Mouse (Mus musculus): ENCODE data around the gene Nat14.

DNA sequence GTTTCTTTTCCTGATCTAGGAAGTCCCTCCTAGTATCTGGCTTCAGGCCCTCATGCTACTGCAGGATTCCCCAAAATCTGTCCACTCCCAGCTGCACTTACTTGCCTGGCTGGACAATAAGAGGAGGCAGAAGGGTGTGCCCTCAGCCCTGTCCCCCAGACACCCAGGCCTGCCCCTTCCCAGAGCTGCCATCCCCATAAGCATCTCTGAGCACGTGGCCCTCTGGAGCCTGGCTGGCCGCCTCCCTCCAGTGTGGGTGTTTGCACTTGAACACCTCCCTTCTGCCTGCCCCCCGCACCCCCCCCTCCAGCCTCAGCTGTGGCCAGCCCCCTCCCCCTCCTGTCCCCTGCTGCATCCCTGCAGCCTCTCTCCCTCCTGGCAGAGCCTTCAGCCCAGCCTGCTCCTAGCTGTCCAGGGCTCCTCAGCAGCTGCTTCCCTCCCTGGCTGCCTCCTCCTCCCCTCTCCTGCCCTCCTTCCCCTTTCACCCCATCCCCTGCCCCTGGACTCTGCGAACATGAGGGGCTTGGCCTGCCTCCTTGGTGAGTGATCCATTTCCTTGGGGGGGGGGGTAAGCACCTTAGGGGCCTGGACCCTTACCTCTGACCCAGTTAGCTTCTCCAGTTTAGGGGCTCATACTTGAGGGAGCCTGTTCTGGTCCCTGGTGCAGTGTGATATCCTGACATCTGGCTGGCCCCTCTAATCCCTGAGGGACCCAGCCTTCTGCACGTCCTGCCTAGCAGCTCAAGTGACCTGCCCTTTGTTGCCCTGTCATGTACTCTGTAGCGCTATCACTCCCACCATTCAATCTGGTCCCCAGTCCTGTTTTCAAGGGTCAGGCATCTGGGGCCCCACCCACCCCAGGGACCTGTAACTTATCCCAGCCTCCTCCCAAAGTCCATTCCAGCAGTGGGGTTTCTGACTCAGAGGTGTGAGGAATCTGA, 3.9 kb downstream of the Nat14 start, which contains the start of gene Ssc5d:
- TF ChIP-seq CTCF (IDR thresholded peaks at IDR 0.05; ENCODE audit: low read depth) (no peak), EP300 (IDR thresholded peaks at IDR 0.05; ENCODE audit: low read depth) (no peak)
